Mouse (Mus musculus) spleen, postnatal 0 days (tissue): ENCODE measurements around the gene Cnga3. TPM values are rescaled to one million over a fixed set of nuclear protein-coding genes. Genes with fewer than 3 reads are reported as not detected.

Experiments
- polyA plus RNA-seq: library from polyadenylated mRNA; unstranded; fragments of >200 nt; fragmentation: Nextera tagmentation; extraction: Ambion mirVana; gene quantifications from 2 replicates; pipeline ENCODE4 v1.2.1, GENCODE M21; 2015

The Cnga3 gene
- polyA plus RNA-seq: not detected in 2 replicates

GRCm38 (mm10) chr1:37214144-37214543, at the start of gene Cnga3:
TSS of gene Cnga3 (plus strand) at chr1:37214434.

GRCm38 (mm10) chr1:37299540-37300491, 85.6 kb downstream of the Cnga3 start, which contains the start of gene Inpp4a:
TSS of gene Inpp4a (plus strand) at chr1:37299865.

Other genes with a start within 250 kb of the Cnga3 start
- 0.30 and 0.38 TPM in 2 replicates for gene Vwa3b, start 187.8 kb upstream of the Cnga3 start, polyA plus RNA-seq
- gene Inpp4a, start 85.4 kb downstream of the Cnga3 start, polyA plus RNA-seq: 9.9 and 13.5 TPM in 2 replicates
- gene Coa5, start 215.7 kb downstream of the Cnga3 start, polyA plus RNA-seq: 28.9 and 29.0 TPM in 2 replicates
- 105 and 109 TPM in 2 replicates for gene Unc50, start 215.7 kb downstream of the Cnga3 start, polyA plus RNA-seq